Mouse (Mus musculus) cerebellum, postnatal 10 days (tissue): ENCODE measurements around the gene Aatf.
"Not testable (repeated sequence)": the region's sequence is repeated elsewhere in the genome, so short reads cannot be mapped to it uniquely, and the experiment has no call there.

Experiments
- DNase-seq, 2 experiments: peaks; one replicate each; pipeline ENCODE4 v3.0.0; 2021; ENCODE audit warnings: mixed read lengths in 2 of 2

Gene Aatf

DNA sequence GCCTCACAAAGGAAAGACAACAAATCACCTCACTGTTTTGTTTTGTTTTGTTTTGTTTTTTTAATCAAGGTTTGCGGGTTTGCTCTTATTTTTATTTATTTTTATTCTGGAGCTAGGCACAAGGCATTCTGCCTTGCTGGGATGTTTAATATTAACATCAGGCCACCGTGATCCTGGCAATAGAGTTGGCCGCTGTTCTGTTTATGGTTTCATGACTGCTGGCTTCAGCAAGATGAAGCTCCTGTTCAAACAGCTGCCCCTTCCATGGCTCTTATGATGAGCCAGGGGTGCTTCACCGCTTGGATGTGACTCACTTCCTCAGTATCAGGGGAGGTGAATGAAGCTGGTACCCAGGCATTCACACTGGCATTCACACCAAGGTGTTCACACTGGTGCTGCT, 83.0 kb downstream of the Aatf start:
- no peak for DNase-seq

DNA sequence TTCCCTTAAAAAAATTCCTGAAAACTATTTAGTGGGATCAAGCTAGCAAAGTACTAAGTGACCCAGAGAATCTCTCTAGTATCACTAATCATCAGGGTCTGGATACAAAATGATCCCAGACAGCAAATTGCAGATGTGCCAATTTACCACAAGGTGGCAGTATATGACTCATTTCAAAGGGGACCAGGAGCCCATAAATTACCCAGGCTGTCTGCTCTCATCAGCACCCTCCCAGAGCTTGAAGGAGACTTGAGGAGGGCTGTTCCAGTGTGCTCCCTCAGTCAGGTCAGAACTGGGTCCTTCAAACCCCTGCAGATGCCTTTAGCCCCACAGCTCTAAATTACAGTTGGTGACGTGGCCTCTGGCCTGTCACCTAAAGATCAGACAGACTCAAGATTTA, 83.7 kb downstream of the Aatf start:
- DNase-seq = peak; percentile 63 to 74

DNA sequence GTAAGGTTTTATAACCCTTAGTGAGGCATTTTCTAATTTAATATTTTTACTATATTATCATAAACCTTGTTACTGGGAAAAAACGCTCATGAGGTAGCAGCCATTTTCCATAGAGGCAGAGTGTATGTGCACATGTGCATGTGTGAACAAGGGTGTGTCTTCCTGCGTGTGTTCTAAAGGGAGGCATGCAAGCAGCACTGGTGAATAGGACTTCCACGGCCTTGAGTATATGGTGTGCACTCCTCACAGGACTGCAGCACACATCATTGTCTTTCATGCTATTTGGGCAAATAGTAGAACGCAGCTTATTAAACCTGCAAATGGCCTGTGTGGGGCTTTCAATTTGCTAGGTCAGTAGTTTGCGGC, 86.7 kb downstream of the Aatf start:
- no peak for DNase-seq

- DNase-seq = peak in 1 of 2 experiments; percentile 18
These were observed 87.3 kb downstream of the Aatf start for GRCm38 (mm10) chr11:84425736-84426632.

GRCm38 (mm10) chr11:84420779-84421178, 92.5 kb downstream of the Aatf start:
- DNase-seq = no peak

- no peak for DNase-seq
These were observed 100.2 kb downstream of the Aatf start for GRCm38 (mm10) chr11:84413111-84413510.

- no peak for DNase-seq
These were observed 101.0 kb downstream of the Aatf start for GRCm38 (mm10) chr11:84412201-84412934.

DNA sequence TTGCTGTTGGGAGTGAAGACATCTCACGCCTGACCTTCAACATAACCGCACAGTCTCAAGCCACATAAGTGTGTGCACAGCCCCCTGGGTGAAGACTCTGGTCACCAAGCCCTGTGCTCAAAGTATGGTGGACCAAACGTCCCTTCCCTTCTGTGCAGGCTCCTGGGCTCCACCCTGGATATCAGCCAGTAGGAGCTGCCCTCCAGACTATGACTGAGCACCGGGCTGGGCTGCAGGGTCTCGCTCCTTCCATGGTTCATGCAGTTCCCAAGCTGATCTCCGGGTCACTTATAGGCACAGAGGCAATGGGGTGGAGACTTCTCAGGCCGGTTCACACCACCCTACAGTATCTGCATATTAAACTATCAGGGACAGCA, 101.7 kb downstream of the Aatf start:
- no peak for DNase-seq

GRCm38 (mm10) chr11:84410879-84411641, 102.3 kb downstream of the Aatf start:
- DNase-seq = no peak

GRCm38 (mm10) chr11:84410383-84410782, 102.9 kb downstream of the Aatf start:
- no peak for DNase-seq

DNA sequence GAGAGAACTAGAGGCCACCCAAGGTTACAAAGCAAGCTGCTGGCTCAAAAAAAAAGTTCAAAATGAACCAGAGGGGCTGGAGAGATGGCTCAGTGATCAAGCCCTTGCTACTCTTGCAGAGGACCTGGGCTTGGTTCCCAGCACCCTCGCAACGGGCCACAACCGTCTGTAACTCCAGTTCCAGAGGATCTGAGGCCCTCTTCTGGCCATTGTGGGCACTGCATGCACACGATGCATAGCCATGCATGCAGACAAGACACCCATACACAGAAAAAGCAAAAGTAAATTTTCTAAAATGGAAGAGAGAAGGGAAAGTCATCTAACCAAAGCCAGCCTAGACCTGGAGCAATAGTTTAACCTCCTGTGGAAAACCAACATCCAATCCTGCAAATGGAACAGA, 106.6 kb downstream of the Aatf start:
- no peak for DNase-seq

DNA sequence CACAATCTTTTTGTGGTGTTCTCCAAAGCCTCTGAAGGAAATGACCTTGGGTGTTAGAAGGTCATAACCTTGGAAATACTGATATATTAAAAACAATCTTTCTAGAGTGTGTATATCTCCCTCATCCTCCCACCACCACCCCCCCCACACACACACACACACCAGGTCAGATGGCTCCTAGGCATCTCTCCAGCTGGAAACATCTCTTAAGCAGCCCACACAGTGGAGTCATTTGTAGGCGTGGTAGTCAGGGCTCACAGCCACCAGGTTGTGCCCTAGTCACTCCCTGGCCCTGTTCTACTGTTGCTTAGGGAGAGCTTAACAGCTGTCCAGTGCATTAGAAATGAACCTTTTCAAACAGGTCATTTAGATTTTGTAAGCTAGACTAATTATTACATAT, 118.3 kb downstream of the Aatf start:
- peak in 1 of 2 experiments; percentile 35 for DNase-seq

GRCm38 (mm10) chr11:84393571-84393970, 119.8 kb downstream of the Aatf start:
- no peak for DNase-seq

DNA sequence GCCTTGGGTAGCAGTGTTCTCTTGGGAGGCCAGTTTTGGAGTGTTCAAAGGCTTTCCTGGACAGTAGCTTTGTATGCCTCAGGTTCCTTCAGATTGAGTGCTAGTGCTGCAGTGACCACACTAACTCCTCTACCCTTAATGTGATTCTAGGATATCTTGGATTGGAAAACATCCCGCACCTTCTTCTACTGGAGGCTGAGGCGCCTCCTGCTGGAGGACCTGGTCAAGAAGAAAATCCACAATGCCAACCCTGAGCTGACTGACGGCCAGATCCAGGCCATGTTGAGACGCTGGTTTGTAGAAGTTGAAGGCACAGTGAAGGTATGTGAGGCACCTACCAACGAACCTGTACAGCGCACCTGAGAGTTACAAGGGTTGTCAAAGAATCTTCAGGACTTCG, 121.3 kb downstream of the Aatf start:
- DNase-seq = not testable (repeated sequence)

DNA sequence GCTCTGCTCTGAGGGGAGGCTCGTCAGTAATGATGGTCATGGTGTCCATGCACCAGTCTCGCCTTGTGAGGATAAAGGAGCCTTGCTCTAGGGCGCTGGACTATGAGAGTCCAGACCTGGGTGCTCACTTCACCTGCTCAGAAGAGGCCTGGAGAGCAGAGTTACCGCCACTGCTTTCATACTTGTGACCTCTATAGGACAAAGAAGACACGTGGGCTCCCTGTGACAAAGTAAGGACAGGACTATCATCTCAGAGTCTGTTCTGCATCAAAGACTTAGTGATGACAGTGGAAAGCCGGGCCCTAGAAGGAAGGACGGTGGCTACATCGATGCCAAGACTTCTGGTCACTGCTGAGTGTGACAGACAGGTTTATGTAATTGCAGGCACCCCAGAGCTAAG, 122.2 kb downstream of the Aatf start:
- no peak for DNase-seq

DNA sequence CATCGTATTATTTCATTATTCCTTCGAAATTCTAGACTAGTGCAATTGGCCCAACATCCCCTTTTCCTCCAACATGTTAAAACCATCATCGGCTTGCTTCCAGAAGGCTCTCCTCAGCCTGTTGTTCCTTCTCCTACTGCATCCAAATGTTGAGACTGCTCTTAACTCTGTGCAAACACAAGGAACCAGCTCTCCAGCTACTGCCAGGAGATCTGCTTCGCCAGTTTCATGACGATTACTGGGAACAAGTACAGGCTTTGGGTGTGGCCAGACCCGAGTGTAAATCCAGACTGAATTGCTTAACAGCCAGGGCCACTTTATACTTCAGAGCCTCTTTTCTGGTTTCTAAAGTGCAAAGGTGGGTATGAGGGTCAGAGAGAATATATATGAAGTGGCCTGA, 124.0 kb downstream of the Aatf start:
- no peak for DNase-seq

GRCm38 (mm10) chr11:84383891-84384290, 129.4 kb downstream of the Aatf start:
- no peak for DNase-seq

DNA sequence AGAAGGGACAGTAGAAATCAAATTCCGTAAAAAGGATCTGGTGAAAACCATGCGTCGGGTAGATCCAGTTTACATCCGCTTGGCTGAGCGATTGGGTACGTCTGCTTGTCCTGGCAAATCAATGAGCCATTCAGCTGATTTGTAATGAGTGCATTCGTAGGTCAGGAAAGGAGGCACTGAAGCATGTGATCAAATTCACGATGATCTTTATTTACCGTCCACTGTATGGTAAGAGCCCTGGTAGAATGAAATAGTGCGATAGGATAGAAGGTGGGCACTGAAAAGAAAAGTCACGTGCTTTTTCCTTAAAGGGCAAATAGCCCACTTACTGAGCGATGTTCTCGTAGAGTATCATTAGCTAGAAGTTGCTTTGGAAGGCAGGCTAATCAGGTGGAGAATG, 130.9 kb downstream of the Aatf start:
- peak in 1 of 2 experiments; percentile 12 for DNase-seq

DNA sequence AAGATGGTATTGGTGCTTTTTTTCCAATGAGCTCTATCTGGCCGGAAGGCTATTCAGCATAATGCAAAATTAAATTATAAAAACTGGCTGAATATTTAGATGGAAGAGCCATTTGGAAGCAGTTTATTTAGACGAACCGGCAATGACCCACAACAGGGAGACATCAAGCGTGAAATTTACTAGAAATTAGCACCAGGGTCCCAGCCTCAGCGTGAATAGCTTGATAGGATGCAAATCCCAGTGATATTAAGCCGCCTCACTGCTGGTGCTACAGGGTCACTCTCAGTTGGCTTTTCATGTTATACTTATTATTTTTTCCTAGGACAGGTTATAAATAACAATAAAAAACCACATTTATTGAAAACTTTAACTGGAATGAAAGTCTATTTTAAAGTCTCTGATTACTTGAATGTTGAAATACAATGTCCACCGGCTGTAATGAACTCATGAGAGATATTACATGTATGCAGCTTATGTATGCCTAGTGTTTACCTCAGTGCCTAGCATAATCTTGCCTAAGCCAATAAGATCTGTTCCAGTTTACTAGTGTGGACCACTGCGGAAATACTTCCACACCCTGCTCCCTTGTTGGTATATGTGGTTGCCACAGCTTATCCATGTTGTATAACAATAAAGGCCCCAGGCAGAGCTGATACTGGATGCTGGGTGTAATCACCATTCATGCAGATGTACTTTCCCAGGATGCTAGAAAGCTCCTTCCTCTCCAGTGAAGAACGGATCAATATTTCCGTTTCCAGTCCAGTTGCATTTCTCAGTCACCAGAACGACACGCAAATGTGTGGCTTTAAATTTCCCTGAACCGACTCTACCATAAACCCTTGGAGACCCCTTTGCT, 136.6 kb downstream of the Aatf start:
- peak; percentile 30 to 36 for DNase-seq

DNA sequence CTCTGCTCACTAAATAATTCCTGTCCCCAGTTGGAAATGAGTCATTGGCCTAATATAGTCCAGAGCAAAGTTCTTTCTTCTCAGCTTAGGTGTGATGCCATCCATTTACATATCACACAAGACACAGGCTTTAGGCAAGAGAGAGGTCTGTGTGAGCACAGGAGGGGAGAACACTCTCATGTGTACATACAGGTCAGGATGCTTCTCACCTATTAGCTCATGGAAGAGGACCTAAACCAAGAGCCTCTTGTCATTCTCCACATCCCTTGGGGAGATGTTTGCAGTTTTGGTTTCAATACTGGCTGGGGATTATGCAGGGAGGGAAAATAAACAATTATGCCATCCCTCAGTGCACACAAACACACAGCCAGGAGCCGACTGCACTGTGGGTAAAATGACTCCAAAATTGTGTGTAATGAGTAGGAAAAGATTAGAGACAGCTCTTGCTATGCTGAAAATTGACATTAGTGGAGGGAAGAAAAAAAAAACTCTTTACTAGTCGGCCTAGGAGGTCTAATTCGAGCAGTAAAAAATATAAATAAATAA, 137.3 kb downstream of the Aatf start:
- peak; percentile 9 to 19 for DNase-seq

DNA sequence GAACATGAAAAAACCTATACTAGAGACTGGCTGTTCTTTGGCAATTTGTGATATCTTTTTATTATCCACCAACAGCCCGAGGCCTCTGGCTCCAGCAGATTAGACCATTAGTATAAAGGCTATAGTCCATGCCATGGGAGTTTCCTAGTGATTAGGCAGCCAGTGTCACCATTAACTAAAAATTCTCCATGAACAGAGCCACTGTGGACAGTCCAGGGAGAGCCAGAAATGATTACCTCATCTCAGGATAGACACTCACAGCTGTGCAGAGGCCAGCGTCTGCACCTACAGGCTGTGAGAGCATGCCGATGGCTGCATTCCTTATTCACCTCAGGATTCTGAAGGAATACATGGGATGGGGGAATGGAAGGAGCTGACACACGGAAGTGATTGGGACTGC, 140.2 kb downstream of the Aatf start:
- DNase-seq = no peak
